Mouse (Mus musculus) limb, embryonic 14.5 days (tissue): ENCODE measurements at regions not wholly inside any gene's neighbourhood (a gene's known extent, or its start where the extent isn't known, plus 50 kb on each side); places are given as distances from the start of the nearest gene placed in this dataset.

Source experiments
- ATAC-seq: fragments of 200-750 bp; cut with Nextera tagmentation; 2 replicates; pipeline ENCODE4 v1.8.0; 2017; ENCODE audit warnings: low read depth, moderate number of reproducible peaks, moderate TSS enrichment; ENCODE audit not compliant: low FRiP score
- DNase-seq: peaks from one replicate; pipeline ENCODE4 v3.0.0-alpha.2; 2015; ENCODE audit warnings: low spot score
- H3K27ac ChIP-seq: fragments of 300-500 bp; sonication (generic); replicated peaks from 2 replicates; pipeline ENCODE4 v1.5.1; 2014; ENCODE audit warnings: low read depth, mild to moderate bottlenecking, low read length, moderate library complexity, mixed read lengths
- H3K27me3 ChIP-seq: fragments of 300-500 bp; sonication (generic); 2 replicates; pipeline ENCODE4 v1.6.1; 2014; ENCODE audit warnings: low read length, mixed read lengths; ENCODE audit not compliant: control insufficient read depth, insufficient read depth
- H3K36me3 ChIP-seq: fragments of 300-500 bp; sonication (generic); 2 replicates; pipeline ENCODE4 v1.6.1; 2014; ENCODE audit warnings: mild to moderate bottlenecking, low read length, moderate library complexity, mixed read lengths; ENCODE audit not compliant: control insufficient read depth, insufficient read depth
- H3K4me1 ChIP-seq: fragments of 300-500 bp; sonication (generic); 2 replicates; pipeline ENCODE4 v1.6.1; 2014; ENCODE audit warnings: antibody characterized with exemption, low read length, mixed read lengths; ENCODE audit not compliant: control insufficient read depth, insufficient read depth
- H3K4me2 ChIP-seq: fragments of 300-500 bp; sonication (generic); replicated peaks from 2 replicates; pipeline ENCODE4 v1.6.1; 2014; ENCODE audit warnings: low read depth, mild to moderate bottlenecking, low read length, moderate library complexity; ENCODE audit not compliant: severe bottlenecking
- H3K4me3 ChIP-seq: fragments of 300-500 bp; sonication (generic); replicated peaks from 2 replicates; pipeline ENCODE4 v1.5.1; 2014; ENCODE audit warnings: low read length
- H3K9ac ChIP-seq: fragments of 300-500 bp; sonication (generic); 2 replicates; pipeline ENCODE4 v1.6.1; 2014; ENCODE audit warnings: mild to moderate bottlenecking, low read depth, low read length, moderate library complexity; ENCODE audit not compliant: severe bottlenecking
- H3K9me3 ChIP-seq: fragments of 300-500 bp; sonication (generic); 2 replicates; pipeline ENCODE4 v1.6.1; 2016; ENCODE audit warnings: low read length; ENCODE audit not compliant: control insufficient read depth
- POLR2A ChIP-seq: fragments of 200-500 bp; IDR thresholded peaks from 2 replicates; pipeline ENCODE4 v1.8.0; 2012; ENCODE audit warnings: inconsistent platforms, mild to moderate bottlenecking, moderate library complexity, borderline replicate concordance; ENCODE audit not compliant: insufficient read depth, insufficient read length; ENCODE audit errors: extremely low read depth
- WGBS: fragments of 180-500 bp; shearing (Covaris S2); extraction: QIAGEN DNeasy Blood & Tissue Kit; methylation state at CpG from one replicate; pipeline ENCODE4 v1.1.7; 2014; 5-methylcytosine and 5-hydroxymethylcytosine counted together

GRCm38 (mm10) chr14:79890682-79891081, 93.2 kb upstream of the Olfm4 start:
- no peak overlapping the region for H3K9ac ChIP-seq
- H3K4me2 ChIP-seq, result no peak overlapping the region
- H3K9me3 ChIP-seq, result no peaks in the 10 kb centered on the region
- DNase-seq (peak; percentile 32), ATAC-seq (no peak)
- no peak overlapping the region for H3K27ac ChIP-seq
- WGBS, result 74% methylated on average over 2 of the region's 2 CpGs
- H3K36me3 ChIP-seq, result no peaks in the 10 kb centered on the region
- TF ChIP-seq POLR2A, result no peak
- no peaks in the 10 kb centered on the region for H3K27me3 ChIP-seq
- no peak overlapping the region for H3K4me3 ChIP-seq
- H3K4me1 ChIP-seq, result no peaks in the 10 kb centered on the region

- TF ChIP-seq POLR2A, result no peak
- ATAC-seq (no peak), DNase-seq (no peak)
- H3K9ac ChIP-seq, result no peak overlapping the region
- 92% methylated on average over 4 of the region's 4 CpGs for WGBS
- no peaks in the 10 kb centered on the region for H3K27me3 ChIP-seq
- H3K4me2 ChIP-seq, result no peak overlapping the region
- no peak overlapping the region for H3K27ac ChIP-seq
- H3K9me3 ChIP-seq, result no peaks in the 10 kb centered on the region
- H3K36me3 ChIP-seq, result no peaks in the 10 kb centered on the region
- no peaks in the 10 kb centered on the region for H3K4me1 ChIP-seq
- H3K4me3 ChIP-seq, result no peak overlapping the region
Observed at GRCm38 (mm10) chr14:79890280-79890679, 93.6 kb upstream of the Olfm4 start.

- no peaks in the 10 kb centered on the region for H3K9me3 ChIP-seq
- no peak overlapping the region for H3K9ac ChIP-seq
- H3K36me3 ChIP-seq, result no peaks in the 10 kb centered on the region
- H3K27me3 ChIP-seq, result no peaks in the 10 kb centered on the region
- H3K27ac ChIP-seq, result no peak overlapping the region
- DNase-seq, result peak; percentile 44
- ATAC-seq, result no peak
- WGBS, result 57% methylated on average over 7 of the region's 7 CpGs
- TF ChIP-seq POLR2A, result no peak
- H3K4me3 ChIP-seq, result no peak overlapping the region
- no peak overlapping the region for H3K4me2 ChIP-seq
- no peaks in the 10 kb centered on the region for H3K4me1 ChIP-seq
Observed at GRCm38 (mm10) chr14:79883487-79883886, 100.4 kb upstream of the Olfm4 start.

- 18% methylated on average over 9 of the region's 9 CpGs for WGBS
- ATAC-seq (no peak), DNase-seq (no peak)
- H3K9me3 ChIP-seq, result no peaks in the 10 kb centered on the region
- no peak for TF ChIP-seq POLR2A
- H3K4me2 ChIP-seq, result no peak overlapping the region
- no peak overlapping the region for H3K9ac ChIP-seq
- no peaks in the 10 kb centered on the region for H3K36me3 ChIP-seq
- H3K4me3 ChIP-seq, result no peak overlapping the region
- H3K27me3 ChIP-seq, result no peaks in the 10 kb centered on the region
- H3K27ac ChIP-seq, result no peak overlapping the region
- H3K4me1 ChIP-seq, result no peaks in the 10 kb centered on the region
Observed at GRCm38 (mm10) chr14:79881726-79882125, 102.2 kb upstream of the Olfm4 start.

DNA sequence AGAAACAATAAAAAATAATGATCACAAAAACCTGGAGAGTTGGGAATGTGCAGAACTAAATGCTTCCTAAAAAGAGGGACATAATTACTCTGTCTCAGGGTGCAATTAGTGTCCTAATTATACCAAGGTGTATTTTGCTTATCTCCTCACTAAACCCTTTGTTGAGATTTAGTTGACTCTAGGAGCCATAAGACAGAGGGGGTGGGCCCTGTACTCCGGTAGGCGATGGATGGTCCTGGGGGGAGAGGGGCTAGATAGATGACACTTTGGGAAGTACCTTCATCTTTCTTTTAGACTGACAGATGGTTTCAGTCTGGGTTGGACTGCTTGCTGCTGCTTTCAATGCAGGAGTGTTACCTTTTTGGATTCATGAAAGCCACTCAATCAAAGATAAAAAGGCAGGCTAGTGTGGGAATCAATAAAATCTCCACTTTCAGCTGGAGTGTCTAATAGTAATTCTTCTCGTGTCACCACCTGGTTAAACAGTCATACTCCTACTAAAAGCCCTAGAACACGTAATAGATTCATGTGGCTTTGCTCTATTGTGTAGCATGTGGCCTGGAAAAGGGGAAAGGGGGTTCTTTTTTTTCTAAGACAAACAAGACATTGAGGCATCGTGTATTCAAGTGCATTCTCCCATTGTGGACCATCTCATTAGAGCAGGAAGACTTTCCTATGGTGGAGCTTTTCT, 103.7 kb upstream of the Olfm4 start:
- Histone ChIP-seq H3K9me3 (no peaks in the 10 kb centered on the region), H3K4me3 (no peak overlapping the region), H3K27me3 (no peaks in the 10 kb centered on the region), H3K27ac (no peak overlapping the region), H3K36me3 (no peaks in the 10 kb centered on the region), H3K4me1 (no peaks in the 10 kb centered on the region), H3K9ac (no peak overlapping the region), H3K4me2 (no peak overlapping the region)
- no peak for TF ChIP-seq POLR2A
- DNase-seq, result no peak
- WGBS, result 34% methylated on average over 5 of the region's 5 CpGs
- ATAC-seq, result no peak
